Mouse (Mus musculus): ENCODE data around the gene Vars.
"Not testable (repeated sequence)": the region's sequence is repeated elsewhere in the genome, so short reads cannot be mapped to it uniquely, and the experiment has no call there.

Vars gene

DNA sequence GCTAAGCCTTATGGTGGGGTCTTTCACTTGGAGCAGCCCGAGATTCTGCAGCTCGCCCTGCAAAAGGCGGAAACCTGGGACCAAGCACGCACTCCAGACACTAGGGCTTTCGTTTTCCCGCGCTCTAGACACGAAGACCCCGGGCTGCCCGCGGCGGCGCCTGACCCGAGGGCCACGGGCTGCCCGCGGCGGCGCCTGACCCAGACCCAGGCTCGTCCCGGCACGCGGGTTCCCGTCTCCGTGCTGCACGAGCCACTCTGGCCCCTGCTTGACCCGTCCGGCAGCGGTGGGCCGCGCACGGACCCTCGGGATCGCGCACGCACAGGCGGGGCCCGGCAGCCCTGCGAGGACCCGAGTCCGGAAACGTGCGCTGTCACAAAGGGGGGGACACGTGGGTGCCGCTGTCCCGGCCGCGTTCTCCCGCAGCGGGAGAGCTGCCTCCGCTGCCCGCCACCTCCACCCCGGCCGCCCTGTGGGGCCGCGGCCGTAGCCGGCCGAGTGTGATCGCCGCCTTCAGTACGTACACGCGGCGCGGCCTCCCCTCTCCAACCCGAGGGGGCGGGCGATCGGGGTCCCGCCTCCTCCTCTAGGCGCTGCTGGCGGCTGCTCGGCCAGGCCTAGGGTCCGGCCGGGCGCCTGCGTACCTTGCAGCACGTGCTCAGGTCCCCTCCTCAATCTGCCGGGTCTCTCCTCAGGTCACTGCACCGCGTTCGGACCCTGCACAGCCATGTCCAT, at the start of gene Vars:
Vars (plus strand) TSS at position 271 of the 735 bp plus-strand sequence.
- ATAC-seq (ENCODE audit: low TSS enrichment) = peak; percentile 76

DNA sequence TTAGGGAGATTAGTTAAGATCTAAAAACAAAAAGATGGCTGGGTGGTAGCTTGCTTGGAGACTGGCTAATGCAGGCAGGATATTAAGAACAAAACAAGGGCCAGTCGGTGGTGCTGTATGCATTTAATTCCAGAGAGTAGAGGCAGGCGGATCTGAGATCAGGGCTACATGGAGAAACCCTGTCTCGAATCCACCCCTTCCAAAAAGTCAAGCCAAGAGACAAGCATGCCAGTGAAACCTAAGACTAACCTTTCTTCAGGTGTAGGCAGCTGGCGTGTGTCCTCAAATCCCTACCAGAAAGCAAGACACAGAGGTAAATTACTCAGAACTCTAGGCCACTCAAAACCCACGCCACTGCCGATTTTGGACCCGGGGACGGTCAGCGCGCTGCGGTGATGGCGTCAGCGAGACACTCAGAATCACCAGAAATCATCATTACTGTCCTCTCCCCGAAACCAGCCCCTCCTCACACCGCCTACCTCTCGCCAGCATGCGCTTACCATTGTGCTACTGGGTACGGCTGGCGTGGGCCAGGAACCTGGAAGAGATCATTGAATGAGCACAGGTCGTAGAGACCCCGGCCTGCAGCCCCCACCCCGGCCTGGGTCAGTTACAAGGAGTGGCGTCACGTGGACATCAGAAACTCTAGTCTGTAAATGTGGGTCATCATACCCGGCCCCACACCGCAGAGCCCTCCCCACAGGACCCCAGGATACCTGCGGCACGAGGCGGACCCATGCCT, 49.0 kb upstream of the Vars start:
- ATAC-seq (ENCODE audit: low TSS enrichment) = peak; percentile 66

DNA sequence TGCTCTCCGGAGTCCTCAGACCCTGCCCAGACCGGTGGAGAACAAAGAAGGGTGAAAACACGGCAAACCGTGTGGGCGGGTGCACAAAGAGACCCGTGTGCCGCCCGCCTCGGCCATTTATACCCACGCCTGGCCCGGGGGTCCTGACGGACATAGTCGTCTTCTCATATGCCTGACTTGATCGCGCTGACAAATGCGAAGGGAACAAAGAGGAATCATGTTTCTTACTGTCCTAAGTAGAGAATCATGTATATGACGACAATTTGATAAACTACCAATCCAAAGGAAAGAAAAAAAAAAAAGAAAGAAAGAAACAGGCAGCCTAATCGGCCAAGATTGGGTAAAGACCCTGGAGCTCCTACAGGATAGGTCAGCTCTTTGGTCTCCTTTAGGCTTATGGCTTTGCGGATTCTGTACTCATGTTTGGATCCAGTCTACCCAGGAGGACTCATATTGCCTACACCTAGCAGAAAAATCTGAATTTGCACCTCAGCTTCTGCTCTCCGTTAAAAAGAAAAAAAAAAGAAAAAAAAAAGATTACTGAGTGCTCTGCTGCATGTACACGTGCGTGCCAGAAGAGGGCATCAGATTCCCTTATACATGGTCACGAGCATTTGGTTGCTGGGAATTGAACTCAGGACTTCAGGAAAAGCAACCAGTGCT, 48.3 kb upstream of the Vars start:
- peak; percentile 68 for ATAC-seq (ENCODE audit: low TSS enrichment)

DNA sequence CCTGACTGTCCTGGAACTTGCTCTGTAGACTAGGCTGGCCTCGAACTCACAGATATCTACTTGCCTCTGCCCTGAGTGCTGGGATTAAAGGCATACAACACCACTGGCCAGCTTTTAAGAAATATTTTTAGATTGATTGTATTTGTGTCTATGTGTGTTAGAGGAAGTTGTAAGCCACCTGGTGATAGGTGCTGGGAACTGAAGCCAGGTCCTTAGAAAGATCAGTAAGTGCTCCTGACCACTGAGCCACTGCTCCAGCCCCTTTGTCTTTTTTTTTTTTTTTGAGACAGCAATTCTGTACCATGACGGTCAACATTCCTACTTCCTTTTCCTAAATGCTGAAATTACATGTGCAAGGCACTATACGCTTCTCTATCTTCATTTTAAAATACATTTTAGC, 47.5 kb upstream of the Vars start:
- no peak for ATAC-seq (ENCODE audit: low TSS enrichment)

DNA sequence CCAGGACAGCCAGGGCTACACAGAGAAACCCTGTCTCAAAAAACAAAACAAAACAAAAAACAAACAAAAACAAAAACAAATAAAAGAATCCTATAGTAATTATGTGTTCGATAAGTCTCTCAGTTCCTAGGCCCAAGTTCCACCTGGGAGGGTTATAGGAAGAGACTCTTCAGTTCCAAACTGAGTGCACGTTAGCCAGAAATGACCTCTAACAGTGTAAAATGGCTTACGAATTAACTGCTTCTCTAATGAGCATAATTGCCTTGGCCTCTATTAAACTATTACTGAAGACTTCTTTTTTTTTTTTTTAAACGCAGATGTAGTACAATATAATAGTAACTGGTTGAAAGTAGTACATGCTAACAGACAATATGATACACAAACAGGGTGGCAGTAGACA, 46.9 kb upstream of the Vars start:
- ATAC-seq (ENCODE audit: low TSS enrichment) = no peak

DNA sequence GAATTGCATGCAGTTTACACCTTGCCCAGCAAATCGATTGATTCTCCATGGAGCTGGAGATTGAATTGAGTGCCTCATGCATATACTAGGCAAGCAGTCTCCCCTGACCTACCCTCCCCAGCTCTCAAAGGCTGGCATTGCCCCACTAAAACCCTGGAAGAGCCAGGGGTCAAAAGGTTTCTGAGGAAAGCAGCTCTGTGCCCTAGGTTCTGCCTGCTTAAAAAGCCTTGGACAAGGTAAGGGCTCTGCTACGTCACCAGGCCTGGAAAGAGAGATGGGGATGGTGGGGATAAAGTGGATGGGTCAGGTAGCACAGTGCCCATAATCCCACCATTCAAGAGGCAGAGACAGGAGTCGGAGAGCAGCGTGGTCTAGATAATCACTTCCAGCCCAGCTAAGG, 46.0 kb upstream of the Vars start:
- ATAC-seq (ENCODE audit: low TSS enrichment) = no peak

DNA sequence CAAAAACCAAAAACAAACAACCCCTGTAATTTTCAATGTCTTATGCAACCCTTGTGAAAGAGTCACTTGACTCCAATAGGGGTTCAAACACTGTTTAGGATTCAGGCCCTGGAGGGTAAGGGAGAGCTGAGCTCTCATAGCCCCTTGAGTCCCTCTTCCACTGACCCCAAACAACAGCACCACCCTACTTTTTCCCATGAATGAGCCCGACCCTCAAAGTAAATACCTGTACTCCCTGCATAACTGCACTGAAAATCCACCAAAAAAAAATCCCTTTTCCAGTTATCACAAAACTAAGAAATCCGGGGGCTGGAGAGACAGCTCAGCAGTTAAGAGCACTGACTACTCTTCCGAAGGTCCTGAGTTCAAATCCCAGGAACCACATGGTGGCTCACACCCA, 44.9 kb upstream of the Vars start:
- ATAC-seq (ENCODE audit: low TSS enrichment) = no peak

DNA sequence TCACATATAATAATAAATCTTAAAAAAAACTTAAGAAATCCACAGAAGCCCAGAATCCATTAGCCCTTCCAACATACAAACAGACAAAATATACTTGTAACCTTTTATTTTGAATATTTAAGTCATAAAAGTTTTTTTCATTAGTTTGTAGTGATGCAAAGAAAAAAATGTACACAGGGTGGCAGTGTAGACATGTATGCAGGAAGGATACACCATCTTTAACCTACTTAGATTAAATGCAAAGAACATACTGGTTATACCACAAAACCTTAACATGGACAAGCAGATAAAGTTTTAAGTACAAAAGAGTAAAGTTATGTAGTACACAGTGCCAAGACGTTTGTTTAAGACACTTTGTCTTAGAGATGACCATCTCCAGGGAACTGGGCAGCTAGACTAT, 44.4 kb upstream of the Vars start:
- ATAC-seq (ENCODE audit: low TSS enrichment) = no peak

DNA sequence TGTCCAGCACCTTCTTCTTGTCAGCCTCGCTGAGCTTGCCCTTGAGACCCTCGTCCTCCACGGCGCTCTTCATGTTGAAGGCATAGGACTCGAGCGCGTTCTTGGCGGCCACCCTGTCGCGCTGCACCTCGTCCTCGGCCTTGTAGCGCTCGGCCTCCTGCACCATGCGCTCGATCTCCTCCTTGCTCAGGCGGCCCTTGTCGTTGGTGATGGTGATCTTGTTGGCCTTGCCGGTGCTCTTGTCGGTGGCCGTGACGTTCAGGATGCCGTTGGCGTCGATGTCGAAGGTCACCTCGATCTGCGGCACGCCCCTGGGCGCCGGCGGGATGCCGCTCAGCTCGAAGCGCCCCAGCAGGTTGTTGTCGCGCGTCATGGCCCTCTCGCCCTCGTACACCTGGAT, 43.5 kb upstream of the Vars start:
- ATAC-seq (ENCODE audit: low TSS enrichment) = not testable (repeated sequence)

DNA sequence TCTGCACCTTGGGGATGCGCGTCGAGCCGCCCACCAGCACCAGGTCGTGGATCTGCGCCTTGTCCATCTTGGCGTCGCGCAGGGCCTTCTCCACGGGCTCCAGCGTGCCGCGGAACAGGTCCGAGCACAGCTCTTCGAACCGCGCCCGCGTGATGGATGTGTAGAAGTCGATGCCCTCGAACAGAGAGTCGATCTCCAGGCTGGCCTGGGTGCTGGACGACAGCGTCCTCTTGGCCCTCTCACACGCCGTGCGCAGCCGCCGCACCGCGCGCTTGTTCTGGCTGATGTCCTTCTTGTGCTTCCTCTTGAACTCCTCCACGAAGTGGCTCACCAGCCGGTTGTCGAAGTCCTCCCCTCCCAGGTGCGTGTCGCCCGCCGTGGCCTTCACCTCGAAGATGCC, 42.8 kb upstream of the Vars start:
- ATAC-seq (ENCODE audit: low TSS enrichment) = not testable (repeated sequence)

DNA sequence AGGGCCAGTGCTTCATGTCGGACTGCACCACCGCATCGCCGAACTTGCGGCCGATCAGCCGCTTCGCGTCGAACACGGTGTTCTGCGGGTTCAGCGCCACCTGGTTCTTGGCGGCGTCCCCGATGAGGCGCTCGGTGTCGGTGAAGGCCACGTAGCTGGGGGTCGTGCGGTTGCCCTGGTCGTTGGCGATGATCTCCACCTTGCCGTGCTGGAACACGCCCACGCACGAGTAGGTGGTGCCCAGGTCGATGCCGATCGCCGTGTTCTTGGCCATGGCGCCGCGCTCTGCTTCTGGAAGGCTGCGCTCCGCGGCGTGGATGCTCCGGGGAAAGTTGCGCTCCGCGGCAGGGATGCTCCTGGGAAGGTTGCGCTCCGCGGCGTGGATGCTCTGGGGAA, 42.1 kb upstream of the Vars start:
- not testable (repeated sequence) for ATAC-seq (ENCODE audit: low TSS enrichment)

DNA sequence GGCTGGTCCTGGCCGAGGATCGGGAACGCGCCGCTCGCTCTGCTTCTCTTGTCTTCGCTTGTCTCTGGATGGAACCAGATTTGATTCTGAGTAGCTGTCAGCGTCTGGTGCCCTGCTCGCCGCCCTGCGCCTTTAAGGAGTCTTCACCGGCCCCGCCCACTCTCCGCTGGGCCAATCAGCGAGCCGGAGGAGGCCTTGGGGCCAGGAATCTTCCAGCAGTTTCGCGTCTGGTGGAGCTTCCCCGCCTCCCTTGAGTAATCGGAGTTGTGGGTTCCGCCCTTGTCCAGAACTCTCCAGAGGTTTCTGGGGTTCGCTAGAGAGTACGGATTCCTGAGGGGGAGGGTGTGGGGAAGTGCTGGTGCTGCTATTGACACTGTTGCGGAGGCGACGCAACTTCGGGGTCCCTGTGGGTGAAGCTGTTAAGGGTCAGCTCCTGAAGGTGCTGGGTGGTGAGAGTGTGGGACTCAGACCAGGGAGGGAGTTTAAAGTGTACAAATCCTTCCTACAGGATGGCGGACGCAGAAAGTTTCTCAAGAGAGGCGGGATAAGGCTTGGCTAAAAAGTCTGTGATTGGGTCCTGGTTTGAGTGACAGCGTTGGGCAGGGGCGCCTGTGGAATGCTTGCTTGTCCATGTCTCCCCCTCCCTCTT, 41.5 kb upstream of the Vars start, which contains the start of gene Hspa1b:
Hspa1b (minus strand) TSS at position 109 of the 649 bp plus-strand sequence.
- peak; percentile 87 for ATAC-seq (ENCODE audit: low TSS enrichment)

DNA sequence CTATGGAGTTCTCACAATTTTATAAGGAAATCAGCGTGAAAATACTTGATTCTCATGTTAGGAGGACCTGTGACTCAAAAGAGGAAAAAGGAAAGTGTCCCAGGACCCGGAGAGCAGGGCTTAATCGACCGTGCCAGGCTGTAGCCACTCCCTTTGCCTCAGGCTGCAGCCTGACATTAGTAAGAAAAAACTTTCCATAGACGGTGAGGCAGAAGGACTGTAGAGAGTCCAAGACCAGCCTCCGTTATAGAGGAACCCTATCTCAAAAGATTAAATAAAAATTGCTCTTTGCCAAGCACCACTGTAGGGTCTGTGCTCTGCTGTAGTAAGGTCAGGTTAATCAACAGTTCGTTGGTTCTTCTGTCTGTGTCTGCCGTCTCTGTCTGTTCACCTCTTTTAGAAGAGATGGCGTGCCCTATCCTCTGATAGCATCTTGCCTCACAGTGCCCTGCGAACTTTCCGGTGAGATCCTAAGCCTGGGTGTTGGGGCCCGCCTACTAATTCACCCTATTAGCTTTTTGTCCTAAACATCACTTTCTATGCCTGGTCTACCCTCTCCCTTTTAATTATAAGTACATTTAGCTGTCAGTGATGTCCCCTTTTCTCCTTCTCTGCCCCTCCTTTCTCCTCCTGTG, 40.8 kb upstream of the Vars start:
- no peak for ATAC-seq (ENCODE audit: low TSS enrichment)

DNA sequence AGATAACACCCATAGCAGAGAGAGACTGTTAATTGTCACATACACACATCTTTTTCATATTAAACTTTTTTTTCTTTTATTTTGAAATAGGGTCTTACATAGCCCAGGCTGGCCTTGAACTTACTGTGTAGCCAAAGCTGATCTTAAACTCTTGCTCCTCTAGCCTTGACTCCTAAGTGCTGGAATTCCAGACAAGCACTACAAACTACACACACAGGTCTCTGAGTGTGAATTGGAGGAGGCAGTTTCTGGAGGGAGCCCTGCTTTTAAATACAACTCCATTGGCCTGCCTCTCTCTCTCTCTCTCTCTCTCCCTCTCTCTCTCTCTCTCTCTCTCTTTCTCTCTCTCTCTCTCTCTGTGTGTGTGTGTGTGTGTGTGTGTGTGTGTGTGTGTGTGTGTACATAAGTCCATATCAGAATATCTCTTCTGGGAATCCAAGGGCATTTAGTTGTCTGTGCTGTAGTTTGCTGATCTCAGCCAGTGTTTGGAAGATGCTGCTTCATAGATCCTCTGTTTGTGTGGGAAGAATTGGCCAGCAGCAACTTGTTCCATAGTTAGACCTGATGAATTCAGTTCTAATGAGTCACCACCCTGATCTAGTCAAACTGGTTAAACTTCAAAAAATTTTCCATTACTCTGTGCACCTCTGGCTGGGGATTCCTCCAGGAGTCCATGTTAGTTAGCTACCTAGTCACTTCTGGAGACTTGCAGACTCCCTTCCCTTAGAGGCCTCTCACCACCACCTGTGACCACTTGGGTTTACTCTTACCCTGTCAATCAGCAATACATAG, 39.9 kb upstream of the Vars start:
- ATAC-seq (ENCODE audit: low TSS enrichment) = no peak

DNA sequence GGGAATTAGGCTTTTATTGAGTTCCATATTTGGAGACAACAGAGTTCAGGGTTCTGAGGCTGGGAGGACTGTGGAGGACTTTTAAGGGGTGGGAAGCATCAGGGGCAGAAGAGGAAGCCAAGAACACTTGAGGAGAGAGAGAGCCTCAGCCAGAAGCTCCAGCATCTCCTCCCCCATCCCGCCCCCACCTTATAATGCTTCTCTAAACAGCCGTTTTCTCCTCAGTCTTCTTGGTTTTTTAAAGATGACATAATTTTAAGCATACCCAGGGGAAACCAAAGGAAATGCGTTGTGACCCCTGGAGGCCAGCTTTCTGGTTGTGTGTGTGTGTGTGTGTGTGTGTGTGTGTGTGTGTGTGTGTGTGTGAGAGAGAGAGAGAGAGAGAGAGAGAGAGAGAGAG, 38.7 kb upstream of the Vars start:
- ATAC-seq (ENCODE audit: low TSS enrichment) = no peak

DNA sequence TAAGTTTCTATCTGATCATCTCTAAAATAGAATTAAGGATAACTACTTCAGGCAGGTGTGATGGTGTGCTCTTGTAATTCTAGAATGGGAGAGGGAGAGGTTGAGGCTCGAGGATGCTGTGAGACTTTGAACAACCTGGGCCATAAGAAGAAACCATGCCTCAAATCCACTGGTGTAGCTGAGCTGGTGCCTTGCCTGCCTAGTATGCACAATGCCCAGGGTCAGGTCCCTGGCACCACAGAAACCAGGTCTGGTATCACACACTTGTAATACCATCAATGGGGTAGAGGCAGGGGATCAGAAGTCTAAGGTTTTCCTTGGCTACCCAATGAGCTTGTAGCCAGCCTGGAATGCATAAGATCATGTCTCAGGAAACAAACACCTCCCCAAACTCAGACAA, 37.9 kb upstream of the Vars start:
- no peak for ATAC-seq (ENCODE audit: low TSS enrichment)

DNA sequence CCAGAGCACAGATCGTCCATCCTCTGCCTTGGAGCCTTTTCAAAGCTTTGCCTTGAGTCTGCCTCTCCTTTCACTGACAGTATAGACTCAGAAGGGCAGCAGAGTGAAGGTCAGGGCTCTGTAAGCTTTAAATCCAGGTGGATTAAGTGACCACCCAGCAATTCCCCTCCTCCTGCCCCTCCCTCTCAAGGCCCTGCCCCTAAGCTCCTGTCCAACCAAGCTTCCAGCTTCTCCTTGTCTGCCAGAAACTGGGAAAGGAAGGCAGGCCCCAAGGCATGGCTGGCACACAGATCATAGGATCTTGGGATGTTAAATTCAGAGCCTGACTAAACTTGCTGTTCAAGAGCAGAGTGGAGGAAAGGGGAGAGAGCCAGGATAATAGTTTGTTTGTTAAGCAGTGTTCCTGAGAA, 36.1 kb upstream of the Vars start:
- ATAC-seq (ENCODE audit: low TSS enrichment) = no peak

DNA sequence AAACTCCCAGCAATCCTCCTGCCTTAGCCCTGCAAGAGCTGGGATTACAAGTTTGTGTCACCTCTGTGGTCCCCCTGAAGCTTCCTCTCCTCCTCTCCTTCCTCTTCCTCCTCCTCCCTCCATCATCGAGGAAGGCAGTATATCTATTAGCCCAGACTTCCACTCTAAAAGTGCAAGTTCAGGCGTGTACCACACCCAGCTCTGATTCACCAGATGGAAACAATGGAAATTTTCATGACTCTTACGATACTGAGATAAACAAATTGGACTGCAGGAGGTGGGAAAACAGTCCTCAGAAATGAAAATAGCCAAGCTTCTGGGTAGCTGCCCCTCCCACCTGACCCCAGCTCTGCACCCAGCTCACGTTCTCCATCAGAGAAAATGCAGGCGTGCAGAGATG, 35.2 kb upstream of the Vars start:
- ATAC-seq (ENCODE audit: low TSS enrichment) = no peak

DNA sequence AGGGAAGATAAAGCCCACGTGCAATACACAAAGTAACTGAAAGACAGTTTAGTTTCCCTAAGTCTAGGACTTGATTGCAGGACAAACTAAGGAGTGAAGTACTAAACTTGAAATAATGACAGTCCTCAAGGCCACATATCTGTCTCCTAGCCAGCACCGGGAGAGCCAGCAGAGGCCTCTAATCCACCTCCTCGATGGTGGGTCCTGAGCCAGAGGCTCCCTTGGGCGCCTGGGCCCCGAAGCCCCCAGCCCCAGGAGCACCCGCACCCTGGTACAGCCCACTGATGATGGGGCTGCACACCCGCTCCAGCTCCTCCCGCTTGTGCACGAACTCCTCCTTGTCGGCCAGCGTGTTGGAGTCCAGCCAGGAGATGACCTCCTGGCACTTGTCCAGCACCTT, 31.0 kb upstream of the Vars start, which contains the start of gene Gm20481:
Gm20481 (plus strand) TSS at position 91 of the 400 bp plus-strand sequence.
- ATAC-seq (ENCODE audit: low TSS enrichment) = not testable (repeated sequence)

DNA sequence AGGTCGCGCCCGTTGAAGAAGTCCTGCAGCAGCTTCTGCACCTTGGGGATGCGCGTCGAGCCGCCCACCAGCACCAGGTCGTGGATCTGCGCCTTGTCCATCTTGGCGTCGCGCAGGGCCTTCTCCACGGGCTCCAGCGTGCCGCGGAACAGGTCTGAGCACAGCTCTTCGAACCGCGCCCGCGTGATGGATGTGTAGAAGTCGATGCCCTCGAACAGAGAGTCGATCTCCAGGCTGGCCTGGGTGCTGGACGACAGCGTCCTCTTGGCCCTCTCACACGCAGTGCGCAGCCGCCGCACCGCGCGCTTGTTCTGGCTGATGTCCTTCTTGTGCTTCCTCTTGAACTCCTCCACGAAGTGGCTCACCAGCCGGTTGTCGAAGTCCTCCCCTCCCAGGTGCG, 29.9 kb upstream of the Vars start:
- not testable (repeated sequence) for ATAC-seq (ENCODE audit: low TSS enrichment)

DNA sequence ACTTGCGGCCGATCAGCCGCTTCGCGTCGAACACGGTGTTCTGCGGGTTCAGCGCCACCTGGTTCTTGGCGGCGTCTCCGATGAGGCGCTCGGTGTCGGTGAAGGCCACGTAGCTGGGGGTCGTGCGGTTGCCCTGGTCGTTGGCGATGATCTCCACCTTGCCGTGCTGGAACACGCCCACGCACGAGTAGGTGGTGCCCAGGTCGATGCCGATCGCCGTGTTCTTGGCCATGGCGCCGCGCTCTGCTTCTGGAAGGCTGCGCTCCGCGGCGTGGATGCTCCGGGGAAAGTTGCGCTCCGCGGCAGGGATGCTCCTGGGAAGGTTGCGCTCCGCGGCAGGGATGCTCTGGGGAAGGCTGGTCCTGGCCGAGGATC, 29.1 kb upstream of the Vars start:
- not testable (repeated sequence) for ATAC-seq (ENCODE audit: low TSS enrichment)
